Mouse (Mus musculus) kidney, adult 8-10 months (tissue): Measurements from ENCODE around the gene Olfr1249.
"Not testable (repeated sequence)": the region's sequence is repeated elsewhere in the genome, so short reads cannot be mapped to it uniquely, and the experiment has no call there.

Experiments
- DNase-seq, 2 experiments: peaks; one replicate each; pipeline ENCODE4 v3.0.0; 2022

Olfr1249 gene

GRCm38 (mm10) chr2:89634883-89635282, at the start of gene Olfr1249:
Gene Olfr1249, minus strand, starts transcription at chr2:89634983.
- no peak for DNase-seq

GRCm38 (mm10) chr2:89671836-89672235, 37.1 kb upstream of the Olfr1249 start, which contains the start of gene Olfr1251:
Gene Olfr1251, minus strand, starts transcription at chr2:89671936.
- DNase-seq: no peak

- no peak for DNase-seq
Observed at GRCm38 (mm10) chr2:89661367-89661766, 26.6 kb upstream of the Olfr1249 start, which contains the start of gene Olfr1250. Gene Olfr1250, minus strand, starts transcription at chr2:89661467.

- DNase-seq: not testable (repeated sequence)
Observed at GRCm38 (mm10) chr2:89618145-89618544, 16.6 kb downstream of the Olfr1249 start, which contains the start of gene Olfr1248. Gene Olfr1248, minus strand, starts transcription at chr2:89618245.

- no peak for DNase-seq
Observed at GRCm38 (mm10) chr2:89614030-89614429, 20.8 kb downstream of the Olfr1249 start, which contains the start of gene Olfr1247. Gene Olfr1247, minus strand, starts transcription at chr2:89614130.

GRCm38 (mm10) chr2:89593057-89593456, 41.7 kb downstream of the Olfr1249 start, which contains the start of gene Olfr1246:
Gene Olfr1246, minus strand, starts transcription at chr2:89593157.
- DNase-seq: no peak
